Mouse (Mus musculus) embryonic fibroblast, embryonic 13.5 days (primary cell): Measurements from ENCODE around the gene Rnf41. TPM values are rescaled to one million over a fixed set of nuclear protein-coding genes. Genes with fewer than 3 reads are reported as not detected.

Experiments
- H3K27ac ChIP-seq: 2 replicates; pipeline ENCODE4 v1.5.1; 2012; ENCODE audit warnings: low read length, control low read depth, inconsistent platforms; ENCODE audit not compliant: insufficient read depth
- H3K4me1 ChIP-seq: 2 replicates; pipeline ENCODE4 v1.6.1; 2011; ENCODE audit warnings: low read length; ENCODE audit not compliant: control insufficient read depth, insufficient read depth
- H3K4me3 ChIP-seq: 2 replicates; pipeline ENCODE4 v1.5.1; 2011; ENCODE audit warnings: mild to moderate bottlenecking, control low read depth, low read length; ENCODE audit not compliant: insufficient read depth
- CTCF ChIP-seq: IDR thresholded peaks from 2 replicates; pipeline ENCODE4 v1.5.1; 2011; ENCODE audit warnings: mild to moderate bottlenecking, control low read depth, low read length, moderate library complexity, borderline replicate concordance; ENCODE audit not compliant: insufficient read depth
- POLR2A ChIP-seq: IDR thresholded peaks from 2 replicates; pipeline ENCODE4 v1.6.1; 2011; ENCODE audit warnings: low read depth, mild to moderate bottlenecking, control low read depth, low read length, moderate library complexity
- polyA plus RNA-seq: library from polyadenylated mRNA; stranded (reverse); fragments of >200 nt; gene quantifications from 2 replicates; pipeline ENCODE4 v1.2.4, GENCODE M21; 2011; ENCODE audit warnings: low read depth; ENCODE audit not compliant: missing spikeins, insufficient read length

Rnf41 gene
- polyA plus RNA-seq = 42.1 and 45.6 TPM in 2 replicates

GRCm38 (mm10) chr10:128411211-128412054 lies at the start of gene Rnf41, which contains the start of gene Nabp2:
Gene Rnf41 (plus strand): TSS chr10:128411657.
Gene Nabp2 (minus strand): TSS chr10:128411492.
- TF ChIP-seq POLR2A = peak; percentile 92
- no peak for TF ChIP-seq CTCF
- peak within 1 kb of the TSS; percentile 91 for H3K27ac ChIP-seq
- peak within 1 kb of the TSS; percentile 86 for H3K4me3 ChIP-seq
- H3K4me1 ChIP-seq = peaks cover 13% of the 10 kb centered on the region

- H3K4me3 ChIP-seq = no peak overlapping the region
- no peaks in the 10 kb centered on the region for H3K4me1 ChIP-seq
- H3K27ac ChIP-seq = no peak overlapping the region
- no peak for TF ChIP-seq CTCF
- TF ChIP-seq POLR2A = no peak
Measured at GRCm38 (mm10) chr10:128361836-128362235, 49.6 kb upstream of the Rnf41 start.

GRCm38 (mm10) chr10:128362568-128362967 lies 48.9 kb upstream of the Rnf41 start:
- no peaks in the 10 kb centered on the region for H3K4me1 ChIP-seq
- H3K4me3 ChIP-seq = no peak overlapping the region
- no peak overlapping the region for H3K27ac ChIP-seq
- TF ChIP-seq POLR2A (no peak), CTCF (no peak)

GRCm38 (mm10) chr10:128367899-128368401 lies 43.5 kb upstream of the Rnf41 start:
- Histone ChIP-seq H3K4me3 (peak overlapping the region; percentile 72), H3K27ac (peak overlapping the region; percentile 60)
- TF ChIP-seq CTCF = no peak
- no peak; the same call in 1 of the 2 replicates for TF ChIP-seq POLR2A

GRCm38 (mm10) chr10:128368402-128369217 lies 42.8 kb upstream of the Rnf41 start, which contains the start of gene Coq10a:
Gene Coq10a (minus strand): TSS chr10:128368997.
- H3K4me1 ChIP-seq = peaks cover 4% of the 10 kb centered on the region; the same call in 1 of the 2 replicates
- TF ChIP-seq POLR2A = peak; percentile 94
- no peak for TF ChIP-seq CTCF
- peak within 1 kb of the TSS; percentile 72 for H3K4me3 ChIP-seq
- H3K27ac ChIP-seq = peak within 1 kb of the TSS; percentile 63

More at GRCm38 (mm10) chr10:128367899-128368401, 43.5 kb upstream of the Rnf41 start:
- peaks cover 4% of the 10 kb centered on the region; the same call in 1 of the 2 replicates for H3K4me1 ChIP-seq

- Histone ChIP-seq H3K27ac (peak overlapping the region; percentile 63), H3K4me1 (peaks cover 4% of the 10 kb centered on the region; the same call in 1 of the 2 replicates), H3K4me3 (peak overlapping the region; percentile 27)
- TF ChIP-seq POLR2A (no peak), CTCF (no peak)
Measured at GRCm38 (mm10) chr10:128369218-128369543, 42.3 kb upstream of the Rnf41 start.

- Histone ChIP-seq H3K4me1 (peaks cover 4% of the 10 kb centered on the region; the same call in 1 of the 2 replicates), H3K27ac (peak overlapping the region; percentile 63; the same call in 1 of the 2 replicates), H3K4me3 (peak overlapping the region; percentile 27)
- no peak for TF ChIP-seq POLR2A
- no peak for TF ChIP-seq CTCF
Measured at GRCm38 (mm10) chr10:128369599-128369998, 41.9 kb upstream of the Rnf41 start.

GRCm38 (mm10) chr10:128370021-128370420 lies 41.4 kb upstream of the Rnf41 start:
- Histone ChIP-seq H3K4me1 (peaks cover 4% of the 10 kb centered on the region; the same call in 1 of the 2 replicates), H3K4me3 (no peak overlapping the region), H3K27ac (no peak overlapping the region)
- TF ChIP-seq CTCF = no peak
- no peak for TF ChIP-seq POLR2A

- Histone ChIP-seq H3K27ac (no peak overlapping the region), H3K4me1 (peaks cover 4% of the 10 kb centered on the region; the same call in 1 of the 2 replicates), H3K4me3 (no peak overlapping the region)
- TF ChIP-seq CTCF (no peak), POLR2A (no peak)
Measured at GRCm38 (mm10) chr10:128370601-128371000, 40.9 kb upstream of the Rnf41 start.

GRCm38 (mm10) chr10:128372142-128372541 lies 39.3 kb upstream of the Rnf41 start:
- no peak for TF ChIP-seq POLR2A
- Histone ChIP-seq H3K4me3 (no peak overlapping the region), H3K27ac (no peak overlapping the region), H3K4me1 (peaks cover 4% of the 10 kb centered on the region; the same call in 1 of the 2 replicates)
